Mouse (Mus musculus) limb, embryonic 11.5 days (tissue): ENCODE measurements at regions not wholly inside any gene's neighbourhood (a gene's known extent, or its start where the extent isn't known, plus 50 kb on each side); places are given as distances from the start of the nearest gene placed in this dataset.

Experiments used
- ATAC-seq: fragments of 200-750 bp; cut with Nextera tagmentation; 2 replicates; pipeline ENCODE4 v1.8.0; 2017; ENCODE audit warnings: low read depth; ENCODE audit not compliant: insufficient number of reproducible peaks, low FRiP score, low TSS enrichment
- DNase-seq: peaks from one replicate; pipeline ENCODE4 v3.0.0-alpha.2; 2015; ENCODE audit warnings: low spot score
- H3K27ac ChIP-seq: fragments of 300-500 bp; sonication (generic); replicated peaks from 2 replicates; pipeline ENCODE4 v1.5.1; 2014; ENCODE audit warnings: low read depth, mild to moderate bottlenecking, low read length
- H3K27me3 ChIP-seq: fragments of 300-500 bp; sonication (generic); 2 replicates; pipeline ENCODE4 v1.6.1; 2014; ENCODE audit warnings: mild to moderate bottlenecking, low read length, mixed read lengths; ENCODE audit not compliant: control insufficient read depth, insufficient read depth
- H3K36me3 ChIP-seq: fragments of 300-500 bp; sonication (generic); 2 replicates; pipeline ENCODE4 v1.6.1; 2014; ENCODE audit warnings: mild to moderate bottlenecking, low read length, moderate library complexity, mixed read lengths; ENCODE audit not compliant: control insufficient read depth, insufficient read depth
- H3K4me1 ChIP-seq: fragments of 300-500 bp; sonication (generic); 2 replicates; pipeline ENCODE4 v1.6.1; 2014; ENCODE audit warnings: low read length, mixed read lengths; ENCODE audit not compliant: control insufficient read depth, insufficient read depth
- H3K4me2 ChIP-seq: fragments of 300-500 bp; sonication (generic); 2 replicates; pipeline ENCODE4 v1.6.1; 2014; ENCODE audit warnings: low read depth, mild to moderate bottlenecking, moderate library complexity; ENCODE audit not compliant: severe bottlenecking
- H3K4me3 ChIP-seq: fragments of 300-500 bp; sonication (generic); 2 replicates; pipeline ENCODE4 v1.5.1; 2014; ENCODE audit warnings: low read depth, low read length
- H3K9ac ChIP-seq: fragments of 300-500 bp; sonication (generic); 2 replicates; pipeline ENCODE4 v1.6.1; 2014; ENCODE audit warnings: mild to moderate bottlenecking, low read length
- H3K9me3 ChIP-seq: fragments of 300-500 bp; sonication (generic); 2 replicates; pipeline ENCODE4 v1.6.1; 2016; ENCODE audit warnings: low read length; ENCODE audit not compliant: control insufficient read depth
- WGBS: fragments of 180-500 bp; shearing (Covaris S2); extraction: QIAGEN DNeasy Blood & Tissue Kit; methylation state at CpG from one replicate; pipeline ENCODE4 v1.1.7; 2014; 5-methylcytosine and 5-hydroxymethylcytosine counted together

- Histone ChIP-seq H3K27me3 (no peaks in the 10 kb centered on the region), H3K4me1 (no peaks in the 10 kb centered on the region), H3K9me3 (no peaks in the 10 kb centered on the region), H3K36me3 (no peaks in the 10 kb centered on the region), H3K27ac (no peak overlapping the region), H3K4me3 (no peak overlapping the region), H3K9ac (no peak overlapping the region), H3K4me2 (no peak overlapping the region)
- 87% methylated on average over 2 of the region's 2 CpGs for WGBS
- DNase-seq (no peak), ATAC-seq (no peak)
These were observed 282.8 kb downstream of the Impad1 start for GRCm38 (mm10) chr4:4510180-4510920.

- Histone ChIP-seq H3K36me3 (no peaks in the 10 kb centered on the region), H3K4me3 (no peak overlapping the region), H3K27ac (no peak overlapping the region), H3K4me1 (no peaks in the 10 kb centered on the region), H3K9me3 (no peaks in the 10 kb centered on the region), H3K9ac (no peak overlapping the region), H3K4me2 (no peak overlapping the region), H3K27me3 (no peaks in the 10 kb centered on the region)
- DNase-seq (no peak), ATAC-seq (no peak)
- WGBS: 82% methylated on average over 3 of the region's 3 CpGs
These were observed 283.9 kb downstream of the Impad1 start for GRCm38 (mm10) chr4:4509296-4509695.

GRCm38 (mm10) chr4:4497199-4497598, 296.0 kb downstream of the Impad1 start:
- Histone ChIP-seq H3K4me3 (no peak overlapping the region), H3K27ac (no peak overlapping the region), H3K36me3 (no peaks in the 10 kb centered on the region), H3K27me3 (no peaks in the 10 kb centered on the region), H3K9ac (no peak overlapping the region), H3K4me1 (no peaks in the 10 kb centered on the region), H3K9me3 (no peaks in the 10 kb centered on the region), H3K4me2 (no peak overlapping the region)
- ATAC-seq (no peak), DNase-seq (no peak)
- WGBS: 85% methylated on average over 1 of the region's 1 CpGs

- Histone ChIP-seq H3K4me1 (no peaks in the 10 kb centered on the region), H3K9ac (no peak overlapping the region), H3K9me3 (no peaks in the 10 kb centered on the region), H3K4me3 (no peak overlapping the region), H3K27me3 (no peaks in the 10 kb centered on the region), H3K27ac (no peak overlapping the region), H3K4me2 (no peak overlapping the region), H3K36me3 (no peaks in the 10 kb centered on the region)
- 72% methylated on average over 4 of the region's 4 CpGs for WGBS
- DNase-seq: no peak
- ATAC-seq: no peak
These were observed 297.0 kb downstream of the Impad1 start for GRCm38 (mm10) chr4:4496181-4496580.

- no peak for DNase-seq
- WGBS: 75% methylated on average over 4 of the region's 4 CpGs
- Histone ChIP-seq H3K36me3 (no peaks in the 10 kb centered on the region), H3K27ac (no peak overlapping the region), H3K9ac (no peak overlapping the region), H3K27me3 (no peaks in the 10 kb centered on the region), H3K4me2 (no peak overlapping the region), H3K4me1 (no peaks in the 10 kb centered on the region), H3K9me3 (no peaks in the 10 kb centered on the region), H3K4me3 (no peak overlapping the region)
- ATAC-seq: no peak
These were observed 327.9 kb downstream of the Impad1 start for GRCm38 (mm10) chr4:4465169-4465714.

- no peak overlapping the region for H3K4me3 ChIP-seq
- no peaks in the 10 kb centered on the region for H3K27me3 ChIP-seq
- DNase-seq (no peak), ATAC-seq (no peak)
- no peak overlapping the region for H3K9ac ChIP-seq
- no peak overlapping the region for H3K27ac ChIP-seq
- no peaks in the 10 kb centered on the region for H3K4me1 ChIP-seq
- H3K4me2 ChIP-seq: no peak overlapping the region
- H3K9me3 ChIP-seq: no peaks in the 10 kb centered on the region
- H3K36me3 ChIP-seq: no peaks in the 10 kb centered on the region
- WGBS: 81% methylated on average over 4 of the region's 4 CpGs
These were observed 328.9 kb downstream of the Impad1 start for GRCm38 (mm10) chr4:4464130-4464700.

- no peaks in the 10 kb centered on the region for H3K9me3 ChIP-seq
- no peak overlapping the region for H3K27ac ChIP-seq
- H3K4me1 ChIP-seq: no peaks in the 10 kb centered on the region
- no peak overlapping the region for H3K4me2 ChIP-seq
- no peak overlapping the region for H3K4me3 ChIP-seq
- ATAC-seq (no peak), DNase-seq (no peak)
- no peak overlapping the region for H3K9ac ChIP-seq
- no peaks in the 10 kb centered on the region for H3K27me3 ChIP-seq
- 88% methylated on average over 9 of the region's 9 CpGs for WGBS
- no peaks in the 10 kb centered on the region for H3K36me3 ChIP-seq
These were observed 333.9 kb downstream of the Impad1 start for GRCm38 (mm10) chr4:4459258-4459657.

GRCm38 (mm10) chr4:4450104-4450503, 343.1 kb downstream of the Impad1 start:
- no peak overlapping the region for H3K4me2 ChIP-seq
- H3K27me3 ChIP-seq: no peaks in the 10 kb centered on the region
- H3K9ac ChIP-seq: no peak overlapping the region
- no peak overlapping the region for H3K4me3 ChIP-seq
- DNase-seq (no peak), ATAC-seq (no peak)
- no peaks in the 10 kb centered on the region for H3K36me3 ChIP-seq
- H3K4me1 ChIP-seq: no peaks in the 10 kb centered on the region
- H3K9me3 ChIP-seq: no peaks in the 10 kb centered on the region
- H3K27ac ChIP-seq: no peak overlapping the region
- WGBS: 90% methylated on average over 1 of the region's 1 CpGs
